Mouse (Mus musculus): ENCODE measurements around the gene Dolk. TPM values are rescaled to one million over a fixed set of nuclear protein-coding genes. Genes with fewer than 3 reads are reported as not detected.

The Dolk gene
- polyA plus RNA-seq, 1 experiment from 2014 or later: 14.0 TPM

Other genes with a start within 250 kb of the Dolk start
- gene Wdr34, start 237.5 kb downstream of the Dolk start, polyA plus RNA-seq (2015; fragmentation: Nextera tagmentation; extraction: Ambion mirVana): 9.9 and 10.7 TPM in 2 replicates
- gene Set, start 229.0 kb downstream of the Dolk start, polyA plus RNA-seq (2015; fragmentation: Nextera tagmentation; extraction: Ambion mirVana): 317 and 337 TPM in 2 replicates
- gene Pkn3, start 208.7 kb downstream of the Dolk start, polyA plus RNA-seq (2015; fragmentation: Nextera tagmentation; extraction: Ambion mirVana): 3.1 and 3.2 TPM in 2 replicates
- gene Zdhhc12, start 192.7 kb downstream of the Dolk start, polyA plus RNA-seq (2015; fragmentation: Nextera tagmentation; extraction: Ambion mirVana): 22.8 and 23.9 TPM in 2 replicates
- 2.2 and 2.6 TPM in 2 replicates for gene Zer1, start 161.7 kb downstream of the Dolk start, polyA plus RNA-seq (2015; fragmentation: Nextera tagmentation; extraction: Ambion mirVana)
- 2.8 and 3.7 TPM in 2 replicates for gene Tbc1d13, start 152.6 kb downstream of the Dolk start, polyA plus RNA-seq (2015; fragmentation: Nextera tagmentation; extraction: Ambion mirVana)
- 14.2 and 15.6 TPM in 2 replicates for gene Endog, start 114.8 kb downstream of the Dolk start, polyA plus RNA-seq (2015; fragmentation: Nextera tagmentation; extraction: Ambion mirVana)
- 40.5 and 42.5 TPM in 2 replicates for gene Spout1, start 107.9 kb downstream of the Dolk start, polyA plus RNA-seq (2015; fragmentation: Nextera tagmentation; extraction: Ambion mirVana)
- 9.7 and 10.1 TPM in 2 replicates for gene Kyat1, start 80.5 kb downstream of the Dolk start, polyA plus RNA-seq (2015; fragmentation: Nextera tagmentation; extraction: Ambion mirVana)
- gene Lrrc8a, start 48.6 kb downstream of the Dolk start, polyA plus RNA-seq (2015; fragmentation: Nextera tagmentation; extraction: Ambion mirVana): 11.9 and 12.5 TPM in 2 replicates
- 0.05 and 0.07 TPM in 2 replicates for gene Gm28035, start 45.8 kb downstream of the Dolk start, polyA plus RNA-seq (2015; fragmentation: Nextera tagmentation; extraction: Ambion mirVana)
- 8.1 and 8.9 TPM in 2 replicates for gene Phyhd1, start 20.1 kb downstream of the Dolk start, polyA plus RNA-seq (2015; fragmentation: Nextera tagmentation; extraction: Ambion mirVana)
- 0.82 TPM in 1 of 2 replicates, not detected in the other for gene Gm28038, start 5.3 kb downstream of the Dolk start, polyA plus RNA-seq (2015; fragmentation: Nextera tagmentation; extraction: Ambion mirVana)
- gene Nup188, start 63 bp upstream of the Dolk start, polyA plus RNA-seq (2015; fragmentation: Nextera tagmentation; extraction: Ambion mirVana): 15.5 and 20.0 TPM in 2 replicates
- 20.9 and 21.3 TPM in 2 replicates for gene Sh3glb2, start 73.0 kb upstream of the Dolk start, polyA plus RNA-seq (2015; fragmentation: Nextera tagmentation; extraction: Ambion mirVana)
- 8.5 and 10.0 TPM in 2 replicates for gene Miga2, start 77.9 kb upstream of the Dolk start, polyA plus RNA-seq (2015; fragmentation: Nextera tagmentation; extraction: Ambion mirVana)
- 20.3 and 21.3 TPM in 2 replicates for gene Dolpp1, start 105.9 kb upstream of the Dolk start, polyA plus RNA-seq (2015; fragmentation: Nextera tagmentation; extraction: Ambion mirVana)
- gene Crat, start 129.5 kb upstream of the Dolk start, polyA plus RNA-seq (2015; fragmentation: Nextera tagmentation; extraction: Ambion mirVana): 20.5 and 23.9 TPM in 2 replicates
- gene Ptpa, start 129.7 kb upstream of the Dolk start, polyA plus RNA-seq (2015; fragmentation: Nextera tagmentation; extraction: Ambion mirVana): 142 and 147 TPM in 2 replicates
- 0.12 and 0.13 TPM in 2 replicates for gene Ier5l, start 187.9 kb upstream of the Dolk start, polyA plus RNA-seq (2015; fragmentation: Nextera tagmentation; extraction: Ambion mirVana)